Mouse (Mus musculus) cerebellum, postnatal 14 days (tissue): ENCODE measurements at regions not wholly inside any gene's neighbourhood (a gene's known extent, or its start where the extent isn't known, plus 50 kb on each side); places are given as distances from the start of the nearest gene placed in this dataset.

ENCODE experiments used
- DNase-seq, 2 experiments: peaks; one replicate each; pipeline ENCODE4 v3.0.0; 2021; ENCODE audit warnings: mixed read lengths in 2 of 2

DNA sequence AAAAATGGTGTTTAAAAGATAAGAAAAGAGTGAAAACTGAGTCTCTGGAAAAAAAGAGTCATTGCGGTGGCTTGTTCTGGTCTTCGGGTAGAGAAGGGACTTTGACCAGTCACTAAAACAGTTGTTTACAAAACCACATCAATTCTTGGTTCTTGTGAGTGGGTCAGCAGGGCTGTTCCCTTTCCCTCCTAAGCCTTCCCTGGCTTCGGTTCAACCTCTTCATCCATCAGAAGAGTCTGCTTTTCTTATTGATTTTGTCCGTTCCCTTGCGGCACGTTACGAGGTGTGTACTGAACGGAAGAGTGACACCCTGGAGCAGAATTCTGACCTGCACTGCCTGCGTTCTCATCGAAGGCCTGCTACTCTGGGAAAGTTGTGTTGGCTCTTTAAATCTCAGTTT is 229.1 kb upstream of the G2e3 start:
- DNase-seq = peak; percentile 7 to 9

DNA sequence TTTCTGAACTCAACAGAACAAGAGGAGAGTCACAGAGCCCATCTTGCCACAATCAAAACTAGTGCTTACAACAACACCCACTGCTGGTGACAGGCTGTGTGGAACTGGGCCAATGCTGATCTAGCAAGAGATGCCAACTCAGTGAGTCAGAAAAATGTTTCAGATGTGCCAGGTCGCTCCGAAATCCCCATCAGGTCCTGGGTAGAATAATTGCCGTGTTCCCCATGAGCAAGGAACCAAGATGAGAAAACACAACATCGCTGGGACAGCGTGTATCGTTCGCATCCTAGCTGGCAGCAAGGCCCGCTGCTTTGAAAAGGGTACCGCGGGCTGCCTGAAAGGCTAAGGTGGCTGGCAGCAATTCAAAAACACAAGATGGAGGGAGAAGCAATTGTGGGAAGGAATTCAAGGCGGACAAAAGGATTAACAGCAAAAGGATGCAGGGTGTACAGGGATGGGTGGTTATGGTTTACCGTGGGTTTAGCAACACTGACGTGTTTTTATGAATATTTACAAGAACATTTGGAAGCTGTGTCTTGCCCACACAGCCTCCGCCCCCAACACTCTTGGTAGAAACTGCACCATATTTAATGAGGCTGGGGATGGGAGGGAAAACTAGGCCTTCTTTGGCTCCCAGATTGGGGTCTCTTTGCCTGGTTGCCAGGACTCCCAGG is 229.7 kb upstream of the G2e3 start:
- DNase-seq = peak; percentile 93 to 94

DNA sequence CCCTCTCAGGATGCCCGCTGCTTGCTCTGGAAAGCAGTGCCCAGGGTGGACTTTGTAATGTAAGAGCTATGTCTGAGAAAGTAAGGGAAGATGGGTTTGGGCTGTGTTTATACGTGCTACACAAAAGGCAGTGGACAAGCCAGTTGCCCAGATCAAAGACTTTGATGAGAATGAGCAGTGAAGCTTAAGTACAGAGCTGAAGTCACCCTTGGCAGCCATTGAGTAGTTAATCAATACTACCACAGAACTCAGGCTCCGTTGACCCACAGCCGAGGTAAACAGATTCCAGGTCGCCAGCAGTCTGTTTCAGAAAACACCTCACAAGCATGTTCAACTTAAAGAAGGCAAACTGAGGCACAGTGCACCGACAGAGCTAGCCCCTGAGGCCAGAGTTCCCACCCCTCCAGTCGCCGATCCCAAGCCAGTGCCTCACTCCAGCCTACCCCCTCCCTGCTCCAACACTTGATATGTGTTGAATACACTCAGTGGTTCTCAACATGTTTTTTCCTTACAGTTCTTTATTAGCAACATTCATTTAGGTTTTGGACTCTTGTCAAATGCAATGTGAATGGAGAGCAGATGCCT is 230.3 kb upstream of the G2e3 start:
- DNase-seq = peak in 1 of 2 experiments; percentile 45

DNA sequence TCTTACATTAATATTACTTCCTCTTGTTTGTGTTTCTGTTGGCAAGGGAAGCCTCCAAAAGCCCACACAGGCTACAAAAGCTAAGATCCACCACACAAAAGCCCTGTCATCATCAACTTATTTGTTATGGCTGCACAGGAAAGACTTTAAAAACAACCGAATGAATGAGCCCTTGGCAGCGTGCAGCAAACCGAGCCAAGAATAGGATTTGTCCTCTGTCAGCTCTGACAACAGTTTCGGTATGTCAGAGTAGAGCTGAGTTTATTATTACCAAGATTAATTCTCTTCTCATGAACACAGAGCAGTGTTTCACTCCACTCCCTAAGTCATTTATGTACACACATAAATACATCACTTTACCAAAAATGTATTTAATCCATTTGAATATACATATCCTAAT is 236.1 kb upstream of the G2e3 start:
- DNase-seq = no peak

DNA sequence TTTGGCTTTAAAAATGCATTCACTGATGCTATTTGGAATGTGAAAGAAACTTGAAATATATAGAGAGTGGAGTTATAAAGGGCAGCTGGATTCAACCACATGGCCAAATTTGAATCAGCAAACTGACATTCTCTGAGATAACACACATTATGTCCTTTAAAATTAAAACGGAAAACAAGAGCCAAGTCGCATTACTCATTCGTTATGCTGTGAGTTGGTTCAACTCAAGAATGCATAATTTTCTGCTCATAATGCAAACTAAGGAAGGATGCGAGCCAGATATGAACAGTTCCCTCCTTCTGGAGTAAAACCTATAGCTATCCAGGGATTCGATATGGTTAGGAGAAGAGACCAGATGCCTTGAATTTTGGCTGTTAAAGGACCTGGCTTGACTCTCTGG is 239.8 kb upstream of the G2e3 start:
- no peak for DNase-seq

- DNase-seq = no peak
Observed at GRCm38 (mm10) chr12:51103541-51104042, 244.3 kb upstream of the G2e3 start.

DNA sequence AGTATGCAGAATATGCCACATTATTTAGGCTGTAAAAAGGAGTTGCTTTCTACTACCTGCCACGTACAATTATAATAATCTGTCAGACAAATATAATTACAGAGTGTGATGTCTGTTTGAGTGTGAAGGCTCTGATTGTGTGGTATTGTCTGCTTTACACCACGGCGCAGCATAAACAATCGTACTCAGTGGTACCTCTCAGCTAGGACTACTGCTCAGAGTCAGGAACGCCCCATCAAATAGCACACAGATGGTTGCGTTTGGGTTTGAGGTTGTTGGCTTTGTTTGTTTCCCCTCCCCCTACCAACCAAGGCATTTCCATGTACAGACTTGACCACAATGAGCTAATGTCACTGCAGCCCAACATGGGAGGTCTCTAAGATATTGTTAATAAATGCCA is 246.2 kb upstream of the G2e3 start:
- DNase-seq = no peak

- peak in 1 of 2 experiments; percentile 7 for DNase-seq
Observed at GRCm38 (mm10) chr12:51100868-51101267, 247.0 kb upstream of the G2e3 start.

DNA sequence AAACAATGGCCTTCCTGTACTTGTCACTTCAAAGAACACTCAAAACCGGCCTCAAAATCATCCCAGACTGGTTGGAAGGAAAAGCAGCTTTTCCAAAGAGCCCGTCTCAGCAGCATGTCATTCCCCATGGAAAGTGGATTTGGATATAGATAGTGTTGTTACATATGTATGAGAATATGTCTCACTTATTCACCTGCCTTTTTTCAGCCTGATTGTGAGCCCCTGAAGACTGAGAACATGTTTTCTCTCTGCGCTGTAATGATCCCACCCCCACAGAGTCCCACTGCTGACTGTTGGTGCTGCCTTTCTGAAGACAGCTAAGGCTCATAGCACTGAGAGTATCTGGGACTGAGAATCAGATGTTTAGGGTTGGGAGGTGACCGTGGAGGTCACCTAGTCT is 251.9 kb upstream of the G2e3 start:
- no peak for DNase-seq

GRCm38 (mm10) chr12:51089324-51089723 is 258.5 kb upstream of the G2e3 start:
- DNase-seq = no peak

- no peak for DNase-seq
Observed at GRCm38 (mm10) chr12:51081809-51082208, 266.1 kb upstream of the G2e3 start.

DNA sequence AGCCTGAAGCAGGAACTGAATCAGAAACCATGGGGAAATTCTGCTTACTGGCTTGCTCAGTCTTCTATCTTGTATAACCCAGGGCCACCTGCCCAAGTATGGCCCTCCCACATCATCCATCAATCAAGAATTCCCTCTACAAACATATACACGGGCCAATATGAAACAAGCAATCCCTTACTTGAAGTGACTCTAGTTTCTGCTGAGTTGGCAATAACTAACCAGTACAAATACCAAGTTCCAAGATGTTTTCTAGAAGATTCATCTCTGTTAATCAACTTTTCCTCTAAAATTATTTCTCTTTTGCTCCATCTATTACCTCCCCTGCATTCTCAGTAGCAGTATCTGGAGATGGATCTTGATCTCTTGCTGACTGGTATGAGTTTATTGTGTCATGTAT is 274.4 kb upstream of the G2e3 start:
- no peak for DNase-seq

- DNase-seq = no peak
Observed at GRCm38 (mm10) chr12:51060931-51061330, 286.9 kb upstream of the G2e3 start.

DNA sequence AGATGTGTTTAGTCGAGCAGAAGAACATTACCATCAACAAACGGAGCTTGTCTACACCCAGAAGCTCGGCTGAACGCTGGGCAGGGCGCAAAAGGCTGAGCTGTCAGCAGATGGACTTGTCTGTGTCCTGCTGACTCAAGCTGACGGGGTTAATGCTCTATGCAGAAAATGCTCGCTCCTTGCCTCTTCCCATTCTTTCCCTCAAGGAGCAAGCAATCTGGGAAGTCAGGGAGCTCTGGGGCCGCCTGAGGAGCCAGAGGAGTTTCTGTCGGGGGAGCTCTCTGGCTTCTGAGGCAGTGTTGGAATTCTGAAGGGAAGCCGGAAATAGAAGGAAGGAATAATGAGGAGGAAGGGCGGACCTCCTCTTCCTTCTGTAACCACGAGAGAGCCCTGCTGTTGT is 289.3 kb upstream of the G2e3 start:
- peak; percentile 61 to 75 for DNase-seq

DNA sequence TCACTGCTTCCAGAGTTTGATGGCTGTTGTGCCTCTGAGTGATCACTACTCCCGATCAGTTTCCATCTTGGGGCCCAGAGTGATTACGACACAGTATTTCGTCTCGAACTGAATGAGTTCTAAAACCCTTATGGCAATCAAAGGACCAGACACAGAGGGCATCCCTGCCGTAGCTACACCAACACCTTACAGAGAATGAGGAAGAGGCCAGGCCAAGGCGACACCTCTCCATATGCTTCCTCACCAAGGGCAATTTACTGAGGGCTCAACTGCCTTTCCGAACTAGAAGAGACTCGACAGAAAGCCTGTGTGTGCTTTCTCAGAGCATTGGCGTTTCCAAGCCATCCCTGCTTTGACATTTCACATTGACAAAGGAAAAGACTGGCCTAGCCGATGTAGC is 289.8 kb upstream of the G2e3 start:
- DNase-seq = no peak

DNA sequence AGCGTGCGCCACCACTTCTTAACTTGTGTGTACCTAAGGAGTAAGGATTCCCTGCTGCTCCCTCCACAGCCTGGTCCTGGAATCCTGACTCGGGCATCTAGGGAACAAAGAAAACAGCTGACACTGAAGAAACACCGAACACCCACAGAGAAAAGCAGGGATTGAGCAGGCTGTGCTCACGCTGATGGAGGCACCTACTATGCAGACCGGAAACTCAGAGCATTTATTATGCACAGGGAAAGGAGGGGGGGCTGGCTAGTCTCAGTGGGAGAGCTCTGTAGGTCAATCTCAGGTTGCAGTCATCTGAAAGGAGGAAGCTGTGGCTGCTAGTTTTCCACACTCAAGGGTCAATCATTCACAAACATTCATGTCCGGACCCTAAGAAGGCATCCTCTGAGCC is 300.7 kb upstream of the G2e3 start:
- no peak for DNase-seq

DNA sequence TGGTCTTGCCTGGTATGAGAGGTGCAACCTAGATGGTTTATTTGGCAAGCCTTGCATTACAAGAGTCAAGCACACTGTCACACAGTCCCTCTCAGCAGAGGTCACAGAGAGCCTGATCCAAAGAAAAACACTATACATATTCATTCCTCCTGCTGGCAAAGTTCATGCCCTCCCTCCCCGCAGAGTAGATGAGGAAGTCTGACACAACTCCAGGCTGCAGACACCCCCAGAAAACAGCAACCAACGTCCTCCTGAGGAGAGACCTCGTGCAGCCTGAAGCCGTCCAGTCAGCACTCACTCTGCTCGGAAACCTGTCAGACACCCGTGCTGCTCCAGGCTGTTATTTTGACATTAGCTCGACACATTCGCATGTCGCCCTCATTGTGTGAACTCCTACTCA is 302.4 kb upstream of the G2e3 start:
- DNase-seq = no peak

GRCm38 (mm10) chr12:51045020-51045419 is 302.8 kb upstream of the G2e3 start:
- DNase-seq = no peak

DNA sequence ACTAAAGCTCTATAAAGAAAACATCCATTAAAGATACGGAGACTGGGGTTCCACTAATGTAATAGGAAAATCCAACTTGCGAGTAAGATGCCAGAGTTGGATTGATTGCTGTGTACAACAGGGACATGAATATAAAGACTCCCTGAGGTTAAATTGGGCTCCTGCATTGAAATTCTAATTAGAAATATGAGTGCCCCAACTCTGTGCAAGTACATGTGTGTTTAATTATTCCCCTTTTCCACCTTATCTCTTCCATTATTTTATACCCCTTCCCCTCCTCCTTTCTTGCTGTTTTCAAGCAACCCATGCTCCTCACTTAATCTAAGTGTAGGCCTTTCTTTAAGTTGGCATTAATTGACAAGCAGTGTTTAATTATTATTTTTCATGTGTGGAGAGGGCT is 315.7 kb upstream of the G2e3 start:
- no peak for DNase-seq

DNA sequence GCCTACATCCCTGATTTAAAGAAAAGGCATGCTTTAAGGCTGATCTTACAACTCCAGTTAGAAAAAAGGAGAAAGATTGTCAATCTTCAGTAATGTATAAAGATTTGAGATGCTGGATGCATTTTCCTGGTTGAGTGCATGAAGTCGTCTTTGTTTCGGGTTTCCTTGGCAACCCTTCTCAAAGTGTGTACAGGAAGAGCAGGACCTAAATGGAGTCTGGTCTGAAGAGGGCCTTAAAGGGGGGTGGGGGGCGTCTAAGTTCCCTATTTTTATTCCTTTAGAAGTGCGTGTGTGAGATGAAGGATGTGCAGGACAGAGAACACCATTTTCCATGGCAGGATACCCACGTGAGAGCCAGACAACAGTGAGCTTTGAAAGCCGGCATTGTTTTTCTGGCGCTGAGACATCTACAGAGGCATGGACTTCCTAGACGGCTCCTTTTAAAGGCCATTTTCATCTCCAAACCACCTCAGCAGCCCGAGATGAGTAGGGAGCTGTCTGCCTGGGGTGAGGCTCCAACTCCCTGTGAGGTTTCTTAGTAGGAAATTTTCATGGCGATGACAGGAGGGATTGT is 319.2 kb upstream of the G2e3 start:
- DNase-seq = no peak

- no peak for DNase-seq
Observed at GRCm38 (mm10) chr12:51026046-51026445, 321.8 kb upstream of the G2e3 start.

DNA sequence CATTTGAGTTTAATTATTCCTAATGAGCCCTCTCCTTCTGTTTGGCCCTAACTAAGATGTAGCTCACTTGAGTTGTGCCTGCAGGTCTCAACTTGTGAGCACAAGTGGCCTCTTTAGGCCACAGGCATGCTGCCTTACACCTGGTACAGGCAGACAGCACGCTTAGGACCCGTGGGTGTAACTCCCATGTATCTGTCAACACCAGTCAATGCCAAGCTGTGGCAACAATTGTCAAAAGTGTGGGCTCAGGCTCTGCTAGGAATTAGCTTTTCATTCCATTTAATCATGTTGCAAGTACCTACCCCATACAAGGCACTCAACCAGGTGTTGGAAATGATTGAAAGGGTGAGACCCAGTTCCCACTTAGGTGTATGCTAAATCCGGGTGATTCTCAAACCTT is 322.3 kb upstream of the G2e3 start:
- no peak for DNase-seq

DNA sequence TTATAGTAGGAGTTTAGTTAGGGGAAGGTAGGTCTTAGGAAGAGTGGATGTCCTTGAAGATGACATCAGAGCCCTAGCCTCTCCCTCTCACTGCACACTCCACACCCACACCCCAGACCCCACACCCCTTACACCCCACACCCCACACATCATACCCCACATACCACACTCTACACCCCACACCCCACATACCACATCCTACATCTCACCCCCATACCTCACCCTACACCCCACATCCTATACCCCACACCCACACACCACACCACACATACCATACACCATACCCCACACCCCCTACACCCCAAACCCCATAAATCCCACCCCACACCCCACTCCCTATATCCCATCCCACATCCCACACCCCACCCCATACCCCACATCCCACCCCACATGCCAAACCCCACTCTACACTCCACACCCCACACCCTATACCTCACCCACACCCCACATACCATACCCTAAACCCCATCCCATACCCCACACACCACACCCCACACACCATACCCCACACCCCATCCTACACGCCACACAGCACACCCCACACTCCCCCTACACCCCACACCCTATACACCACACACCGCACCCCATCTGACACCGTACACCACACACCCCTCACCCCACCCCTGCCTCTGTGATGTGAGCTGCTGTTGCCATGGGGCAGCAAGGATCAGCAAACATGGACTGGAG is 323.7 kb upstream of the G2e3 start:
- no peak for DNase-seq

GRCm38 (mm10) chr12:51018185-51018584 is 329.7 kb upstream of the G2e3 start:
- peak; percentile 10 to 24 for DNase-seq
